Mouse (Mus musculus) CH12F3 (cell line): ENCODE data around the gene Bnc2.

Experiments used
- in situ Hi-C: fragments of 300-500 bp; cut with MboI; formaldehyde crosslinking; loops from 2 replicates; pipeline ENCODE4 v1.14.3; 2020; ENCODE audit warnings: low sequenced_read_pairs

The Bnc2 gene

DNA sequence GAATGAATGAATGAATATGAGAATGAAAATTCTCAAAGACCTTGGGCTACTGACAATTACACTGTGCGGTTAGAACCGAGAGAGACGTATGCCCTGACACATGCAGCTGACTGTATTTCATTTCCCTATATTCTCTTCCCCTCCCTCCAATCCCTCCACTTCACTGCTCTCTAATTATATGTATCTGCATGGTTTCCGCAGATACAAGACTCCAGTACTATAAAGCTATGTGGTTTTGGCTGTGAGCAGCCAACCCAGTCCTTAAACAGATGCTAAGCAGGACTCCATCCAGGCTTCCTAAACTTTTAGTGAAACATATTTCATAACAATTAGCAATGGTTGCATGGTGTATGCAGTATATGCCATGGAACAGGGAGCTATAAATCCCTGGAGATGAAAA is 344.6 kb downstream of the Bnc2 start:
- in situ Hi-C loops, result no loop called here

GRCm38 (mm10) chr4:84329651-84330050 is 345.4 kb downstream of the Bnc2 start:
- in situ Hi-C loops, result no loop called here

- in situ Hi-C loops, result no loop called here
These were observed 350.7 kb downstream of the Bnc2 start for GRCm38 (mm10) chr4:84324371-84324770.

DNA sequence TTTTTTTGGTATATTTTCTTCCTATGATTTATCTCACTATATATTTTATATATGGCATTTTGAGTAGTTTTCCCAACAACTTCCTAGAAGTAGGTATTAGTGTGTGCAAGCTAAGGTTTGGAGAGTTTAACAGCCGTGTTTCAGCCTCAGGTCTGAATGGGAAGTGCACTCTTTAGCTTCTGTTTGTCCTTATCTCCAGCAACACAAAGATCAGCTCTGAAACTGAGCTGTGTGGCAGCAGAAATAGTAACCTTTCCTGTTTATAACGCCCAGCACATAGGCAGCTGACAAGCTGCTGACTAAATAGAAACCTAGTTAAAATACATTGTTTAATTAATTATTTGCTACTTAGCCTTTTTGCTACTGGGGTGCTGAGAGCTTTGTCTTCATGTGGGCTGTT is 353.5 kb downstream of the Bnc2 start:
- in situ Hi-C loops, result no loop called here

GRCm38 (mm10) chr4:84317421-84317820 is 357.7 kb downstream of the Bnc2 start:
- in situ Hi-C loops, result no loop called here

DNA sequence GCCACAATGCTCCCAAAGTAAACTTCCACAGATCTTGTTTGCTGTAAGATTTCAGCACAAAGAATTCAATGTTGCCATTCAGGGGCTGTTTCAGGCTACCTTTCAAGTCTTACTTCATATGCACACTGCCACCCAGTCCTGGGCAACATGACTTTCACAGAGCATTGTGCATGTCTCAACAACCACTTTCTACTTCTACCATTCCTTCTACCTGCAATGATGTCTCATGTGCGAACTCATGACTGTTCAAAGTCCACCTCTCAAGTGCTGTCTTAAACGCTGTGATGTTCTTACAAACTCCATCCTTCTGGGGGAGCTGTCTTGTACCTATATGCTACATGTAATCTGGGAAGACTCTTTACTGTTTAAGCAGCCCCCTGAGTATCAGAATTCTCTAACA is 363.7 kb downstream of the Bnc2 start:
- in situ Hi-C loops, result no loop called here

DNA sequence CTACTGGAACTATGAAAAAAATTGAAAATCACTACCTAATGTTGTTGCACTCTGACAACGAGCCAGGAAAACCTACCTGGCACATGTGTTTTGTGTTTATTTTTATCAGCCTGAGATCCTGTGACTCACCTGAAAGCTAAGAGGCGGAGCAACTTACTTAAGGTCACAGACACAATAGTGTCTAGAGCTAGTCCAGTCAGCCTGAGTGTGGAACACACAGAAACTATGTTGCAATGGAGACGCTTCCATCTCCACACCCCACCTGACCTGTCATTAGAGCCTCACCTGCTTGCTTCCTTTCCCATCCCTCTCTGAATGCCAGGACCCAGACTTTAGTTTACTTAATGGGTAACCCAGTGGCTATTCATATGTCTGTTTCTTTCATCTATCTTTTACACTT is 364.2 kb downstream of the Bnc2 start:
- in situ Hi-C loops, result no loop called here

DNA sequence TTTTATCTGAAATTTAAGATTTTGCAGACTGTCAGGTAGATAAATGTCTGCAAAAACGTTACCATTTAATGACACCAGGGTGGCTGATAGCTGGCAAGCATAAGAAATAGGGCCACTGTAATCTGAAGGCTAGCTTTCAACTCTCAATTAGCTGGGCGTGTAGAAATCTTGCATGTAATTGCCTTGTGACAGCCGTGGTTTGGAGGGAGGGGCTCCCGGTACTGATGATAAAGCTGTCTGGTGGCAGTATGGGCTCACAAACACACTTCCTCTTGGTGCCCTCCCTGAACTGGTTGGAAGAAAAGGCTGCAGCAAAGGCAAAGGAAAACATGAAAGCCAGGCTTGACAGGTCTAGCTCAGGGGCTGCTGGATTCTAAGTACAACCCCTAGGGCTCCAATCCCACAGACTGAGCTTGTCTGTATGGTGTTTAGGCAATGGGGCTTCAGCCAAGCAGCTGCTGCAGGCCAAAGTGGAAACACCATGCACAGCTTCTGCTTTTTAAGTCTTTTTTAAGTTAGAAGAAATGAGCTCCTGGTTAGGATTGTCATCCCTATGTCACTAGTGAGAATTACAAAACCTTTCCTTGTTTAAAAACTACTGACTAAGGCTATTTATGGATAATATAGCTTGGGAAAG is 366.7 kb downstream of the Bnc2 start:
- in situ Hi-C loops, result no loop called here

DNA sequence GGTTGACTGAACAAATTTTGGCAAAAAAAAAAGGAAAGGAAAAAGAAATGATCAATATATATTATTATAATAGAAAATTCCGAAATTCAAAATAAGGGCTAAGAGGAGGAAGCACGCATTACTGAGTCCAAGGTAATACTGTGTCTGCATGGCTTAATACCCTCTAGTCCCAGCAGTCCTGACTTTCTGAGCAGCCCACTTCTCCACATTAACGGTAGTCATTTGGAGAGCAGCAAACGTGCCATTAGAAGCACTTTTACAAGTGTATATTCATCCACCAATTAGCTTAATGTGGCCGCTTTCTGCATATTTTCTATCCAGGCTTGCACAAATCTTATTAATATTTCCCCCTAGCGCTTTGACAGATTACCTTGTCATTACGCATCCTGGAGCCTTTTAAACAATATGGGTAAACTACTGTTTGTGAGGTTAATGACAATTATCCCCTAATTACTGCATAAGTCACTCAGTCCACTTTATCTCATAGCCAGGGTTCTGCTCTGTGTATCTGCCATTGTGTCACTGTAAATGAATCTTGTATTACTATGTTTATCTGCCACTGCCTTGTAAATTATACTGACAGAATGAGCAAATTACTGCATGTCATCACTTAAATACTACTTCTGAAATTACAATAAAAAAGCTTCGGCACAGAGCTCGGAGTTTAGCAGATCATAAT is 368.0 kb downstream of the Bnc2 start:
- in situ Hi-C loops, result no loop called here

DNA sequence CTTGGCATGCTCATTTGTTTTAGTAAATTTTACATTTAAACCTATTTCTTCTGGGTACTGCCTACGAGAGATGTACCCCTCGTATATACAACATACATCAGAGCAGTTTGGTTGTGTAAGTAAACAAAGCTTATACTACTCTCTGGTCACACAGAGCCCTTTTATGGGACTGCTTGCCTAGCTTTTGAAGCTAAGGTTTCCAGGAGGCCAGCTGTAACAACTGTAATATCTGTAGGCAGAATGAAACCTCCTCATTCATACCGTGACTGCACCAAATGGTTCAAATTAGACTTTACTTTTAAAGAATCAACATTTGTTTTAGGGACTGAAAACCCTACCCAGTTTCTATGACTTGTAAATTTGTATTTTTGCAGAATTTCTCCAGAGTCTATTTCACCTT is 372.1 kb downstream of the Bnc2 start:
- in situ Hi-C loops, result no loop called here

- in situ Hi-C loops, result no loop called here
These were observed 389.9 kb downstream of the Bnc2 start for GRCm38 (mm10) chr4:84285153-84285552.

GRCm38 (mm10) chr4:84282651-84283050 is 392.4 kb downstream of the Bnc2 start:
- in situ Hi-C loops, result no loop called here

- in situ Hi-C loops, result no loop called here
These were observed 396.9 kb downstream of the Bnc2 start for GRCm38 (mm10) chr4:84278156-84278555.

DNA sequence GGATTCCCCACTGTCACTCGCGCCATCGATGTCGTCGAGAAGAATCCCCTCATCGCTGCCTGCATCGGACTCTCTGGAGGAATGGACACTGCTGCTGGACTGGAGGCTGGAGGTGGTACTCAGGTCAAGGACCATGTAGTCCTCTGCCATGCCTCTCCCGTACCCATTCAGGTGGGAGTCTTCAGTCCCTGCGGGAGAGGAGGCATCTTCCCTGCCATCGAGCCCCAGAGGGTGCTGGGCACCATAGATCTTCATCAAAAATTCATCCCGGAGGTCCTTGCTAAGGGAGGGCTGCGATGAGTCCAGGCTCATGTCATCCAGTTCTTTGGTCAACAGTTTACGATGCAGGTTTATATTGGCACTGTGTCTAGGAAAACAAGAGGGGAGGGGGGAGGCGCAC is 399.0 kb downstream of the Bnc2 start:
- in situ Hi-C loops, result no loop called here

DNA sequence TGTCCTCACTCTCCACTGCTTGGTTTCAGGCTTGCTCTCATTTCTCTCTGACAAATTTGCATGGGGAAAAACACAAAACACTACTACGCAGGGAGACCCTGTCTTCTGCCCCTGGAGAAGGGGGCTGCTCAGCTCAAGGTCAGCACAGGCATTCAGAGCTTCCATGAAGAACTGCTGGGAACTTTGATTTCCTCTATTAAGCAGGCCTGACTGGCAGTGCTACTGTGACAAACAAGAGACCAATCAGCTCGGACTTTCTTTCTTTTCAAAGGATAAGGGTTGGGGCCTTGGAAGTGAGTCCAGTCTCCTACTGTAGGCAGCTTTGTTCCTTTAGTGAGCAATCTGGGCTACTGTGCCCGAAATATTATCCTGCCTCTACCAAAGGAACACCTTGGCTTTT is 400.9 kb downstream of the Bnc2 start:
- in situ Hi-C loops, result no loop called here

GRCm38 (mm10) chr4:84272867-84273266 is 402.2 kb downstream of the Bnc2 start:
- in situ Hi-C loops, result no loop called here

DNA sequence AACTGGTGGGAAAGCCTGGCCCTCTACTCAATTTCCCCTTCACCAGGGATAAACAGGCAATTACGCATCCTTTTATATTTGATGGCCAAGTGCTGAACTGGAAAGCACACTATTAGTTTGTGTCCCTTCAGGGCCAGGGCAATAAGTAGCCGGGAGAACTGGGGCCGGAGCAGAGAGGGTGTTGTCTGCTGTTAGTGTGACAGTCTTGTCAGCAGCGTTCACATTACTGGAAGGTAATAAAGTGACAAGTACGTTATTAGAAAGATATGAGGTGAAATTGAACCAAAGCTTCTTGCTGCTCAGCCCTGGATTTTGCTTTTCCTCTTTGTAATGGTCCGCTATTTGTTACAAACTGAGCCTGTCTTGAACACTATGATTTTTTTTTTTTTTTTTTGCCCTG is 405.2 kb downstream of the Bnc2 start:
- in situ Hi-C loops, result no loop called here

- in situ Hi-C loops, result no loop called here
These were observed 427.7 kb downstream of the Bnc2 start for GRCm38 (mm10) chr4:84247356-84247755.

GRCm38 (mm10) chr4:84232346-84232745 is 442.7 kb downstream of the Bnc2 start:
- in situ Hi-C loops, result no loop called here

- in situ Hi-C loops, result no loop called here
These were observed 443.8 kb downstream of the Bnc2 start for GRCm38 (mm10) chr4:84231251-84231650.

GRCm38 (mm10) chr4:84229189-84229960 is 445.7 kb downstream of the Bnc2 start:
- in situ Hi-C loops, result no loop called here

GRCm38 (mm10) chr4:84228551-84228950 is 446.5 kb downstream of the Bnc2 start:
- in situ Hi-C loops, result no loop called here
